Mouse (Mus musculus): ENCODE results near the gene Gm9046. TPM values are rescaled to one million over a fixed set of nuclear protein-coding genes. Genes with fewer than 3 reads are reported as not detected.
"Not testable (repeated sequence)": the region's sequence is repeated elsewhere in the genome, so short reads cannot be mapped to it uniquely, and the experiment has no call there.

The Gm9046 gene
- polyA plus RNA-seq, 1 experiment from 2014 or later, result not detected

DNA sequence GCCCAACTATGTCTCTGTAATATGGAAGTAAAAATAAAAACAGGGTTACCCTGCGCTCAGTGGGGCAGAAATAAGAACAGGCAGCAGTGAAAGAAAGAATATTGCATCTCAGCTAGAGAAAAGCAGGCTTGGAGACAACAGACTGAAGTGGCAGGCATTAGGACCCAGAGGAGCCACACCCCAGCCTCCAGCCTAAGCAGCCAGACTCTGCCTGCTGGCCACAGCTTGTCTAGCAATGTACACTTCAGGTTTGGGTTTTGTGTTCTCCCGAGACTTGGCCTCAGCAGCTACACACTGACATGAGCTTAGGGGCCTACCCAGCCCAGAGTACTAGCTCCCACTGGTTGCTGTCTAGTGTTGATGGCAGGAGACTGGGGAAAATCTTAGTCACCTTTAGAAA lies 40.9 kb downstream of the Gm9046 start:
- not testable (repeated sequence) for H3K27me3 ChIP-seq (ENCODE audit: control insufficient read depth, insufficient read depth, low read length); H3K4me3 ChIP-seq (ENCODE audit: low read depth, low read length); H3K36me3 ChIP-seq (ENCODE audit: control insufficient read depth, insufficient read depth, low read length); H3K9ac ChIP-seq (ENCODE audit: low read length); H3K4me1 ChIP-seq (replicated peaks; ENCODE audit: control insufficient read depth, insufficient read depth, low read length); H3K9me3 ChIP-seq (ENCODE audit: control insufficient read depth, low read length); H3K4me2 ChIP-seq (ENCODE audit: low read depth, low read length, severe bottlenecking); H3K27ac ChIP-seq (ENCODE audit: low read depth, low read length); DNase-seq (ENCODE audit: low spot score)
- 0 out of 2 replicates have a peak, but pooled peaks have one; percentile 42 for ATAC-seq (replicated peaks; ENCODE audit: low FRiP score)
- WGBS, result 44% methylated on average over 2 of the region's 2 CpGs

DNA sequence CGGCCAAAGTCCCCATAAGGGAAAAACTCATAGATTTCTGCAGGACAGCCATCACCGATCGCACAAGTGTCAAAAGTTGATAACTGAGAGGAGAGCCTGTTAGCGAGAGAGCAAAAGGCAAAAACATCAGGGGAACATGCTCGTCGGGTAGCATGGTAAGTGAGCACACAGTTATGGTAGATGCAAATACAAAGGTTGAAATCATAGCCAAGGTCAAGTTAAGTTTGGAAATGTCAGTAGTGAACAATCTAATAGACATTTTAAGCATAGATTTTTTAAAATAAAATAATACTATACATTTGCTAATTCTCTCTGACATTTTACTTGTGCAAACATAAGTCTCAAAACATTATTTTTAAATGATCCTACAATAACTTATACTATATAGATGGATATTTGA lies 48.1 kb downstream of the Gm9046 start, which contains the start of gene Iltifb:
TSS of gene Iltifb (minus strand) at position 101 of the 400 bp plus-strand sequence.
- Histone ChIP-seq H3K9me3 (ENCODE audit: control insufficient read depth, low read length) (no peaks in the 10 kb centered on the region), H3K4me3 (ENCODE audit: low read depth, low read length) (no peak within 1 kb of the TSS), H3K27me3 (ENCODE audit: control insufficient read depth, insufficient read depth, low read length) (no peaks in the 10 kb centered on the region), H3K4me1 (replicated peaks; ENCODE audit: control insufficient read depth, insufficient read depth, low read length) (no peaks in the 10 kb centered on the region), H3K36me3 (ENCODE audit: control insufficient read depth, insufficient read depth, low read length) (no peaks in the 10 kb centered on the region), H3K4me2 (ENCODE audit: low read depth, low read length, severe bottlenecking) (no peak within 1 kb of the TSS), H3K9ac (ENCODE audit: low read length) (no peak within 1 kb of the TSS), H3K27ac (ENCODE audit: low read depth, low read length) (no peak within 1 kb of the TSS)
- ATAC-seq (replicated peaks; ENCODE audit: low FRiP score) (no peak), DNase-seq (ENCODE audit: low spot score) (no peak)
- 93% methylated on average over 6 of the region's 6 CpGs for WGBS

Other genes starting within 250 kb of the Gm9046 start
- 61.8 and 67.1 TPM in 2 replicates for gene Mdm1, start 201.4 kb downstream of the Gm9046 start, polyA plus RNA-seq (2014; fragmentation: Nextera tagmentation; extraction: Ambion mirVana)
- gene Il22, start 138.3 kb downstream of the Gm9046 start, polyA plus RNA-seq (2014; fragmentation: Nextera tagmentation; extraction: Ambion mirVana), result 0.24 TPM in 1 of 2 replicates, not detected in the other
- gene Gm32717, start 102.5 kb downstream of the Gm9046 start, polyA plus RNA-seq (2014; fragmentation: Nextera tagmentation; extraction: Ambion mirVana), result not detected in 2 replicates
- gene Gm32802, start 84.6 kb downstream of the Gm9046 start, polyA plus RNA-seq (2014; fragmentation: Nextera tagmentation; extraction: Ambion mirVana), result not detected in 2 replicates
- not detected in 2 replicates for gene Iltifb, start 48.2 kb downstream of the Gm9046 start, polyA plus RNA-seq (2014; fragmentation: Nextera tagmentation; extraction: Ambion mirVana)
- gene Gm9040, start 16.3 kb downstream of the Gm9046 start, polyA plus RNA-seq (2014; fragmentation: Nextera tagmentation; extraction: Ambion mirVana), result not detected in 2 replicates
- gene Gm9044, start 10.8 kb downstream of the Gm9046 start, polyA plus RNA-seq (2014; fragmentation: Nextera tagmentation; extraction: Ambion mirVana), result not detected in 2 replicates
- not detected in 2 replicates for gene Gm9045, start 5.4 kb downstream of the Gm9046 start, polyA plus RNA-seq (2014; fragmentation: Nextera tagmentation; extraction: Ambion mirVana)
- gene Gm9048, start 5.4 kb upstream of the Gm9046 start, polyA plus RNA-seq (2014; fragmentation: Nextera tagmentation; extraction: Ambion mirVana), result not detected in 2 replicates
- gene Gm9049, start 10.8 kb upstream of the Gm9046 start, polyA plus RNA-seq (2014; fragmentation: Nextera tagmentation; extraction: Ambion mirVana), result not detected in 2 replicates
- not detected in 2 replicates for gene Ifng, start 97.8 kb upstream of the Gm9046 start, polyA plus RNA-seq (2014; fragmentation: Nextera tagmentation; extraction: Ambion mirVana)